Mouse (Mus musculus): ENCODE measurements around the gene Galnt6.

Gene Galnt6

DNA sequence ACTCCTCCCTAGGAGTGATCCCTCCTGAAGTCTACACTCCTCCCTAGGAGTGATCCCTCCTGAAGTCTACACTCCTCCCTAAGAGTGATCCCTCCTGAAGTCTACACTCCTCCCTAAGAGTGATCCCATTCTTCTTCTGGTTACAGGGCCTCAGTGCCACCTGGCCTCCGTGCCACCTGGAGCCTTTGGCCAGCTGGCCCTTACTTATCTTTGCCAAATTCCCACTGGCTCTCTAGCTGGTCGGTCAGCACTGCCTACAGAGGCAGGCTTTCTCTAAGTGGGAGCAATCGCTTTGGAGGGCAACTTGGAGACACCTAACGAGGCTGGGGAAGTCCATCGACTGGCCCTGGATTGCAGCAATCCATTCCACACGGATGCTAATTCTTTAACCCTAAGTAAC lies 83.0 kb downstream of the Galnt6 start:
- DNase-seq: no peak

DNA sequence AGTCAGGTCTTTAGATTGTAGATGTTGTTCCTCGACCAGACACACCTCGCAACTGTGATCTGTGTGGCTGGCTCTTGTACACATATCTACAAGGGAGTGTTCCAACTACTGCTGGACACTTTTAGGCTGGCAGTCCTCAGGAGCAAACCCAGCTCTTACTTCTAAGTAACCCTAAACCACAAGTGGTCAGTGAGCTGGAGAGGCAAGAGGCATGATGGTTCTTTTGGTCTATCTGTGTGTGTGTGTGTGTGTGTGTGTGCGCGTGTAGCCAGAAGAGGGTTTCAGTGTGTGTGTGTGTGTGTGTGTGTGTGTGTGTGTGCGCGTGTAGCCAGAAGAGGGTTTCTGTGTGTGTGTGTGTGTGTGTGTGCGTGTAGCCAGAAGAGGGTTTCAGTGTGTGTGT lies 86.7 kb downstream of the Galnt6 start:
- no peak for DNase-seq
